Mouse (Mus musculus) lung, embryonic 16.5 days (tissue): Measurements from ENCODE around the gene Siah1a. TPM values are rescaled to one million over a fixed set of nuclear protein-coding genes. Genes with fewer than 3 reads are reported as not detected.

Source experiments
- ATAC-seq: fragments of 200-750 bp; cut with Nextera tagmentation; 2 replicates; pipeline ENCODE4 v1.8.0; 2017; ENCODE audit warnings: low read depth, mild to moderate bottlenecking, moderate library complexity
- H3K27ac ChIP-seq: fragments of 300-500 bp; sonication (generic); 2 replicates; pipeline ENCODE4 v1.5.1; 2014; ENCODE audit warnings: mild to moderate bottlenecking, control low read depth, low read length
- H3K27me3 ChIP-seq: fragments of 300-500 bp; sonication (generic); 2 replicates; pipeline ENCODE4 v1.6.1; 2014; ENCODE audit warnings: low read depth, low read length, mixed read lengths; ENCODE audit not compliant: control insufficient read depth, insufficient read depth
- H3K36me3 ChIP-seq: fragments of 300-500 bp; sonication (generic); 2 replicates; pipeline ENCODE4 v1.6.1; 2014; ENCODE audit warnings: low read length; ENCODE audit not compliant: control insufficient read depth, insufficient read depth
- H3K4me1 ChIP-seq: fragments of 300-500 bp; sonication (generic); replicated peaks from 2 replicates; pipeline ENCODE4 v1.6.1; 2014; ENCODE audit warnings: low read length, mixed read lengths; ENCODE audit not compliant: control insufficient read depth, insufficient read depth
- H3K4me2 ChIP-seq: fragments of 300-500 bp; sonication (generic); 2 replicates; pipeline ENCODE4 v1.6.1; 2014; ENCODE audit warnings: low read depth, low read length, control low read depth
- H3K4me3 ChIP-seq: fragments of 300-500 bp; sonication (generic); 2 replicates; pipeline ENCODE4 v1.5.1; 2014; ENCODE audit warnings: mild to moderate bottlenecking, low read length, control low read depth
- H3K9ac ChIP-seq: fragments of 300-500 bp; sonication (generic); 2 replicates; pipeline ENCODE4 v1.6.1; 2014; ENCODE audit warnings: low read length, control low read depth
- H3K9me3 ChIP-seq: fragments of 300-500 bp; sonication (generic); 2 replicates; pipeline ENCODE4 v1.6.1; 2016; ENCODE audit warnings: low read length; ENCODE audit not compliant: control insufficient read depth
- WGBS: fragments of 180-500 bp; shearing (Covaris S2); extraction: QIAGEN DNeasy Blood & Tissue Kit; methylation state at CpG from one replicate; pipeline ENCODE4 v1.1.7; 2014; 5-methylcytosine and 5-hydroxymethylcytosine counted together
- polyA plus RNA-seq: library from polyadenylated mRNA; unstranded; fragments of >200 nt; fragmentation: Nextera tagmentation; extraction: Ambion mirVana; gene quantifications from 2 replicates; pipeline ENCODE4 v1.2.1, GENCODE M21; 2015

Gene Siah1a
- polyA plus RNA-seq, 1 experiment from 2014 or later = 39.5 TPM

- no peaks in the 10 kb centered on the region for H3K27me3 ChIP-seq
- no peak overlapping the region for H3K4me2 ChIP-seq
- no peak overlapping the region for H3K27ac ChIP-seq
- 34% methylated on average over 2 of the region's 2 CpGs for WGBS
- H3K4me3 ChIP-seq = no peak overlapping the region
- H3K9me3 ChIP-seq = no peaks in the 10 kb centered on the region
- H3K9ac ChIP-seq = no peak overlapping the region
- no peaks in the 10 kb centered on the region; the same call in 1 of the 2 replicates for H3K4me1 ChIP-seq
- no peak for ATAC-seq
- no peaks in the 10 kb centered on the region for H3K36me3 ChIP-seq
These were observed 4.1 kb upstream of the Siah1a start for GRCm38 (mm10) chr8:86749842-86750241.

- Histone ChIP-seq H3K4me3 (peak overlapping the region; percentile 92), H3K27ac (peak overlapping the region; percentile 97), H3K27me3 (no peaks in the 10 kb centered on the region), H3K4me2 (peak overlapping the region; percentile 79), H3K9me3 (no peaks in the 10 kb centered on the region), H3K36me3 (no peaks in the 10 kb centered on the region), H3K4me1 (peaks cover 14% of the 10 kb centered on the region), H3K9ac (peak overlapping the region; percentile 98)
- WGBS = 2% methylated on average over 11 of the region's 11 CpGs
- peak; percentile 15; the same call in 1 of the 2 replicates for ATAC-seq
These were observed 777 bp upstream of the Siah1a start for GRCm38 (mm10) chr8:86746511-86746910.

GRCm38 (mm10) chr8:86745935-86746441 is 254 bp upstream of the Siah1a start:
- under 1% methylated on average over 46 of the region's 70 CpGs for WGBS
- H3K27ac ChIP-seq = peak overlapping the region; percentile 97
- H3K4me3 ChIP-seq = peak overlapping the region; percentile 92
- no peaks in the 10 kb centered on the region for H3K9me3 ChIP-seq
- no peaks in the 10 kb centered on the region for H3K27me3 ChIP-seq
- peak overlapping the region; percentile 98 for H3K9ac ChIP-seq
- peaks cover 18% of the 10 kb centered on the region for H3K4me1 ChIP-seq
- peak overlapping the region; percentile 79 for H3K4me2 ChIP-seq
- H3K36me3 ChIP-seq = no peaks in the 10 kb centered on the region
- peak; percentile 91 for ATAC-seq

- Histone ChIP-seq H3K9me3 (no peaks in the 10 kb centered on the region), H3K4me2 (peak overlapping the region; percentile 61), H3K27me3 (no peaks in the 10 kb centered on the region), H3K9ac (peak overlapping the region; percentile 98), H3K4me3 (peak overlapping the region; percentile 92), H3K27ac (peak overlapping the region; percentile 97), H3K36me3 (no peaks in the 10 kb centered on the region), H3K4me1 (peaks cover 18% of the 10 kb centered on the region)
- ATAC-seq = no peak; the same call in 1 of the 2 replicates
- WGBS = 4% methylated on average over 18 of the region's 18 CpGs
These were observed 1.2 kb downstream of the Siah1a start for GRCm38 (mm10) chr8:86744313-86745220.

GRCm38 (mm10) chr8:86742605-86743345 is 3.0 kb downstream of the Siah1a start:
- WGBS = 77% methylated on average over 7 of the region's 7 CpGs
- no peak for ATAC-seq
- H3K4me3 ChIP-seq = no peak overlapping the region
- no peaks in the 10 kb centered on the region for H3K36me3 ChIP-seq
- H3K4me1 ChIP-seq = peaks cover 26% of the 10 kb centered on the region
- no peak overlapping the region for H3K27ac ChIP-seq
- H3K4me2 ChIP-seq = no peak overlapping the region
- no peak overlapping the region for H3K9ac ChIP-seq
- H3K9me3 ChIP-seq = no peaks in the 10 kb centered on the region
- no peaks in the 10 kb centered on the region for H3K27me3 ChIP-seq

GRCm38 (mm10) chr8:86741627-86742026 is 4.1 kb downstream of the Siah1a start:
- H3K27ac ChIP-seq = no peak overlapping the region
- no peak overlapping the region for H3K4me2 ChIP-seq
- no peak overlapping the region for H3K4me3 ChIP-seq
- no peak for ATAC-seq
- peaks cover 27% of the 10 kb centered on the region for H3K4me1 ChIP-seq
- no peaks in the 10 kb centered on the region for H3K36me3 ChIP-seq
- H3K27me3 ChIP-seq = no peaks in the 10 kb centered on the region
- H3K9me3 ChIP-seq = no peaks in the 10 kb centered on the region
- no peak overlapping the region for H3K9ac ChIP-seq

- H3K9me3 ChIP-seq = no peaks in the 10 kb centered on the region
- no peaks in the 10 kb centered on the region for H3K36me3 ChIP-seq
- no peak overlapping the region for H3K27ac ChIP-seq
- no peak overlapping the region for H3K9ac ChIP-seq
- no peak overlapping the region for H3K4me2 ChIP-seq
- peaks cover 28% of the 10 kb centered on the region for H3K4me1 ChIP-seq
- no peak for ATAC-seq
- no peak overlapping the region for H3K4me3 ChIP-seq
- H3K27me3 ChIP-seq = no peaks in the 10 kb centered on the region
These were observed 4.8 kb downstream of the Siah1a start for GRCm38 (mm10) chr8:86740899-86741298.

- Histone ChIP-seq H3K36me3 (no peaks in the 10 kb centered on the region), H3K4me1 (peaks cover 32% of the 10 kb centered on the region), H3K4me2 (no peak overlapping the region), H3K27ac (peak overlapping the region; percentile 29; the same call in 1 of the 2 replicates), H3K9ac (no peak overlapping the region), H3K9me3 (no peaks in the 10 kb centered on the region), H3K27me3 (no peaks in the 10 kb centered on the region), H3K4me3 (no peak overlapping the region)
- 34% methylated on average over 3 of the region's 3 CpGs for WGBS
- ATAC-seq = no peak
These were observed 10.2 kb downstream of the Siah1a start for GRCm38 (mm10) chr8:86735446-86736111.

GRCm38 (mm10) chr8:86734954-86735353 is 10.8 kb downstream of the Siah1a start:
- ATAC-seq = no peak

More at GRCm38 (mm10) chr8:86734954-86735353, 10.8 kb downstream of the Siah1a start:
- H3K27me3 ChIP-seq = no peaks in the 10 kb centered on the region
- no peak overlapping the region for H3K9ac ChIP-seq
- 74% methylated on average over 1 of the region's 1 CpGs for WGBS
- no peaks in the 10 kb centered on the region for H3K9me3 ChIP-seq
- peaks cover 35% of the 10 kb centered on the region for H3K4me1 ChIP-seq
- H3K4me3 ChIP-seq = no peak overlapping the region
- H3K27ac ChIP-seq = no peak overlapping the region
- H3K4me2 ChIP-seq = no peak overlapping the region
- H3K36me3 ChIP-seq = no peaks in the 10 kb centered on the region
